Mouse (Mus musculus) megakaryocyte, embryonic 14.5 days (primary cell): Measurements from ENCODE around the gene Mrpl36.

ENCODE experiments used
- FLI1 ChIP-seq: IDR thresholded peaks from 2 replicates; pipeline ENCODE4 v1.6.1; 2012; ENCODE audit warnings: low read length, inconsistent platforms, mixed read lengths
- GATA1 ChIP-seq: IDR thresholded peaks from 3 replicates; pipeline ENCODE4 v1.6.1; 2012; ENCODE audit warnings: mixed read lengths, low read length, inconsistent platforms, borderline replicate concordance

- TF ChIP-seq GATA1 (no peak), FLI1 (no peak)
Observed at GRCm38 (mm10) chr13:73290206-73290605, 38.1 kb upstream of the Mrpl36 start.
